20 mouse cellular contexts compared by ENCODE assay signal in genomic region chr11:6420722-6421350, GRCm38 (mm10). TPM values are rescaled to one million over a fixed set of nuclear protein-coding genes. Genes with fewer than 3 reads are reported as not detected.
A peak's percentile ranks its signal among the peaks of the same experiment; 100 is the strongest.
DNase-seq lines count a peak whose midpoint lies in the region; ATAC-seq and TF ChIP-seq lines count a peak whose summit lies in the region.
"Had no signal": no experiment of that assay in that cellular context is flagged by ENCODE, and none has a peak within 500 bp of the region (broad histone marks: within the 10 kb centered on the region; RNA-seq: fewer than 3 reads in every experiment).

No protein-coding gene starts in this region.

- H3K27ac ChIP-seq in kidney, embryonic 15.5 days, result 0 out of 2 replicates have a peak overlapping the region, but pooled peaks have one; percentile 9
- no peak overlapping the region for H3K27ac ChIP-seq in embryonic fibroblast, embryonic 13.5 days (ENCODE audit: insufficient read depth, low read length)
- H3K27ac ChIP-seq: gastrocnemius, adult 2 months; limb, embryonic 13.5 days; stomach, postnatal 0 days had no signal

- intact Hi-C loops in left cerebral cortex, postnatal 25 days (cut with DNase I), result no loop called here

- WGBS in kidney, embryonic 15.5 days, result 78% methylated on average over 2 of the region's 2 CpGs

- H3K36me3 ChIP-seq in kidney, embryonic 15.5 days, result peaks cover 76% of the 10 kb centered on the region

- H3K4me1 ChIP-seq in kidney, embryonic 15.5 days, result peaks cover 17% of the 10 kb centered on the region
- H3K4me1 ChIP-seq in embryonic fibroblast, embryonic 13.5 days (ENCODE audit: control insufficient read depth, insufficient read depth, low read length), result no peaks in the 10 kb centered on the region

- DNase-seq in embryo, embryonic 9.5 days (ENCODE audit: extremely low spot score), result peak; percentile 37
- no peak for DNase-seq in embryo, embryonic 11 days
- no peak for DNase-seq in kidney, postnatal 25 days
- peak; percentile 45 for DNase-seq in ES-CJ7 (ENCODE audit: low read depth, low spot score)
- no peak for DNase-seq in left cerebral cortex, postnatal 25 days (ENCODE audit: low spot score in 2 of 2)
- no peak for DNase-seq in right cerebral cortex, postnatal 25 days
- DNase-seq: adrenal gland, postnatal 36 days; cerebellum, adult 11-12 months; cerebellum, postnatal 36 days; gastrocnemius, adult 2 months; kidney, adult 9 months; lung, adult 18-20 months; lung, postnatal 14 days; midbrain, embryonic 14.5 days had no signal

- no peak overlapping the region for H3K9ac ChIP-seq in kidney, embryonic 15.5 days
- H3K9ac ChIP-seq: limb, embryonic 13.5 days had no signal

- H3K27me3 ChIP-seq in kidney, embryonic 15.5 days, result no peaks in the 10 kb centered on the region
- H3K27me3 ChIP-seq: limb, embryonic 13.5 days; megakaryocyte, embryonic 14.5 days had no signal

- no peak overlapping the region for H3K4me3 ChIP-seq in kidney, embryonic 15.5 days (replicated peaks)
- no peak overlapping the region for H3K4me3 ChIP-seq in embryonic fibroblast, embryonic 13.5 days (ENCODE audit: insufficient read depth, low read length)
- H3K4me3 ChIP-seq: gastrocnemius, adult 2 months; limb, embryonic 13.5 days; megakaryocyte, embryonic 14.5 days had no signal

- H3K9me3 ChIP-seq in kidney, embryonic 15.5 days (replicated peaks), result no peaks in the 10 kb centered on the region
- H3K9me3 ChIP-seq: G1E; limb, embryonic 13.5 days; megakaryocyte, embryonic 14.5 days had no signal

- ATAC-seq in kidney, embryonic 15.5 days (replicated peaks; ENCODE audit: low FRiP score), result no peak

- no peak for TF ChIP-seq CTCF in embryonic fibroblast, embryonic 13.5 days (IDR thresholded peaks at IDR 0.05; ENCODE audit: borderline replicate concordance, insufficient read depth, low read length)

- H3K4me2 ChIP-seq in kidney, embryonic 15.5 days, result no peak overlapping the region
- H3K4me2 ChIP-seq: limb, embryonic 13.5 days had no signal

- peak; percentile 37 for TF ChIP-seq POLR2A in embryonic fibroblast, embryonic 13.5 days (IDR thresholded peaks at IDR 0.05; ENCODE audit: low read depth, low read length)

RNA-seq across cellular contexts. Expression of gene Ppia, which starts 5.6 kb away (rescaled TPM):
- 5,533 and 6,211 TPM in 2 replicates for polyA plus RNA-seq in kidney, embryonic 15.5 days (2015; fragmentation: Nextera tagmentation; extraction: Ambion mirVana)
- polyA plus RNA-seq in embryonic fibroblast, embryonic 13.5 days (2011; ENCODE audit: insufficient read length, low read depth, missing spikeins), result 2,412 and 2,425 TPM in 2 replicates
- total RNA-seq in left cerebral cortex, postnatal 25 days (2021), result 1,000 to 10,000 TPM; 1,922 to 2,079 TPM

RNA-seq across cellular contexts. Expression of gene H2afv, which starts 23.4 kb away (rescaled TPM):
- polyA plus RNA-seq in kidney, embryonic 15.5 days (2015; fragmentation: Nextera tagmentation; extraction: Ambion mirVana), result 552 and 602 TPM in 2 replicates
- polyA plus RNA-seq in embryonic fibroblast, embryonic 13.5 days (2011; ENCODE audit: insufficient read length, low read depth, missing spikeins), result 55.9 and 74.5 TPM in 2 replicates
- total RNA-seq in left cerebral cortex, postnatal 25 days (2021), result 10 to 100 TPM; 32.3 to 32.6 TPM

RNA-seq across cellular contexts. Expression of gene Zmiz2, which starts 32.0 kb away (rescaled TPM):
- polyA plus RNA-seq in kidney, embryonic 15.5 days (2015; fragmentation: Nextera tagmentation; extraction: Ambion mirVana), result 11.4 and 12.4 TPM in 2 replicates
- polyA plus RNA-seq in embryonic fibroblast, embryonic 13.5 days (2011; ENCODE audit: insufficient read length, low read depth, missing spikeins), result 18.5 and 22.0 TPM in 2 replicates
- 100 to 1,000 TPM; 215 to 216 TPM for total RNA-seq in left cerebral cortex, postnatal 25 days (2021)

RNA-seq across cellular contexts. Expression of gene Purb, which starts 54.9 kb away (rescaled TPM):
- 29.2 and 29.6 TPM in 2 replicates for polyA plus RNA-seq in kidney, embryonic 15.5 days (2015; fragmentation: Nextera tagmentation; extraction: Ambion mirVana)
- 38.7 and 43.2 TPM in 2 replicates for polyA plus RNA-seq in embryonic fibroblast, embryonic 13.5 days (2011; ENCODE audit: insufficient read length, low read depth, missing spikeins)
- 100 to 1,000 TPM; 294 to 301 TPM for total RNA-seq in left cerebral cortex, postnatal 25 days (2021)

Comparison
In these comparisons a context has a peak if more than half of its experiments do, and no peak if none do; other contexts are left out.
1. DNase-seq: peak in embryo, embryonic 9.5 days (single experiment) and ES-CJ7 (single experiment); none in embryo, embryonic 11 days (single experiment), kidney, postnatal 25 days (0 of 2), left cerebral cortex, postnatal 25 days (0 of 2) and right cerebral cortex, postnatal 25 days (single experiment).